Mouse (Mus musculus): ENCODE measurements around the gene Oog1. TPM values are rescaled to one million over a fixed set of nuclear protein-coding genes. Genes with fewer than 3 reads are reported as not detected.
"Not testable (repeated sequence)": the region's sequence is repeated elsewhere in the genome, so short reads cannot be mapped to it uniquely, and the experiment has no call there.

Gene Oog1
- total RNA-seq (2021) (not detected), polyA plus RNA-seq (2012; rRNA removed) (not detected in 2 replicates)
- long read RNA-seq = 0 reads

DNA sequence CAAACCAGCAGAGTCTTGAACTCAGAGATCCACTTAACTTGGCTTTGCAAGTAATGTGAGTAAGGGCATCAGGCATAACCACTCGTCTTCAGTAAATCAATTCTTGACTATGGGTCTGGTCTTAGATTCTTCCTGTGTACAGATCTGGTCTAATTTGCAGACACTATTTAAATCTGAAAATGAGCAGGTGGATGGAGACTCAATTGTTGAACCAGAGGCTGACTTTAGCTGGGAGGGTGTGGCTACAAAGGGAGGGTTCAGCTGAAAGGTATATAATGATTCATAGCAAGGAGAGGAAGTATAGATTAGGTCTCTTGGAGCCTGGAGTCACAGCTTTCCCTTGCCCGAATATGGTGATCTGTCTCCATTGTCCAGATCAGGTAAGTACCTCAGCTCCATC lies at the start of gene Oog1:
Oog1 (plus strand) TSS at position 301 of the 400 bp plus-strand sequence.
- not testable (repeated sequence) for DNase-seq

GRCm38 (mm10) chr12:87601388-87601787 lies 1.1 kb upstream of the Oog1 start:
- not testable (repeated sequence) for DNase-seq

DNA sequence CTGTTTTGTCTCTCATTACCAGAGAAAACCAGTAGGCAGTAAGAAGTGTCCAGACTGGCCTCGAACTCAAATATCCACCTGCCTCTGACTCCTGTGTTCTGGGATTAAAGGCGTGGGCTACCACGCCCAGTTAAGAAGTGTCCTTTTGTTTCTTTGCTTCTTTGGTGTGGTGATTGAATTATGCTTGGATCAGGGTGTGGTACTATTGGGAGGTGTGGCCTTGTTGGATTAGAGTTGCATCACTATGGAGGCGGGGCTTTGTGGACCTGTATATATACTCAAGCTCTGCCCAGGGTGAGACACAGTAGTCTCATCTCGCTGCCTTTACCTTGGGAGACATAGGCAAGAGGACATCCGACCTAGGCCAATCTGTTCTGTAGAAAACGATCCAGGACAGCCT lies 16.1 kb downstream of the Oog1 start, which contains the start of gene Gm4027:
Gm4027 (plus strand) TSS at position 301 of the 400 bp plus-strand sequence.
- not testable (repeated sequence) for DNase-seq

DNA sequence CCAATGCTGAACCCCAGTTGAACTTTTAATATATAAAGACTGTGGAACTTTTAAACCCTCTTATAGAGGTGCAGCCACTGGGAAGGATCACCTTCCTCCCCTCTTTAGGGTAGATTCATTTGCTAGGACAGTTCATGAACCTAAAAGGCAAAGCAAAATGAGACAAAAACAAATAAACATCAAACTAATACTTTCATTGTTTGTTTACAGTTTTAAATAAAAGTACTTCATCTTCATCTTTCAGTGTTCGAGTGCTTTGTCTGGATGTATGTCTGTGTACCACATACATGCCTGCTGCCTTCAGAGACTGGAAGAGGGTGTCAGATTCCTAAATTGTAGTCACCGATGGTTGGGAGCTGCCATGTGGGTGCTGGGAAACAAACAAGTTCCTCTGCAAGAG lies 42.0 kb downstream of the Oog1 start, which contains the start of gene Gm16381:
Gm16381 (minus strand) TSS at position 101 of the 400 bp plus-strand sequence.
- DNase-seq = not testable (repeated sequence)

DNA sequence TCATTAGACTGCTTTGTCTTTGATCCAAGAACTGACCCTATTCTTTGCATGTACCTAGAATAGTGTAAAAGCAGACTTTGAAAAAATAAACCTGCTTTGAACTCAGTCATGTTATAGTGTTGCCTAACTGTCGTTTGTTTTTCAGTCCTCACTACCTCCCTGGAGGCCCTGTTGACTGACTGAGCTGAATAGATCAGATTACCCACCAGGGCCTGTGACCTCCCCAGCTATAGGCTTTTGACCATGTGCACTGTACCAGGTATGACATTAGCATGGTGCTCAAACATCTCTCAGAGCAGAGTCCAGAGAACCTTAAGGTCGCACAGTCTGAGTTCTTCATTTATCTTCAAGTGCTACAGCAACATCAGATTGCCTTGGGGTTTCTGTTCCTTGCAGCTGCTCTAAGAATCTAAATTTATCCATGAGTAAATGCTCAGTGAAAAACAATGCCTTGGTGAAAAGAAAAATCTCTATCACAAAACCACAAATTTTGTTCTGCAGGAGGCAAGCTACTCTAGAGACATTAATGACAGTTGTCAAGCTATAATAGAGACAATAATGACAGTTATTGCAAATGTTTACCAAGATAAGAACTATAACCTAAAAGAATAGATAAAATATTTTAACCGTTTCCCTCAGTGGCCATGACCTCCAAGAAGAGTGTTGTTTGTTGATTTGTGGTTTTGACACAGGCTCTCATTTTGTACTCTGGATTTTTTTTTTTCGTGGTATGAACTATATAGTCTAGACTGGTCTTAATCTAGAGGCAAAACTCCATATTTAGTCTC lies 50.6 kb downstream of the Oog1 start:
- not testable (repeated sequence) for DNase-seq

Other genes with a start within 250 kb of the Oog1 start
- 100 to 1,000 TPM; 176 to 197 TPM for gene Sptlc2, start 214.3 kb upstream of the Oog1 start, total RNA-seq (2021)
- gene Sptlc2, start 214.3 kb upstream of the Oog1 start, polyA plus RNA-seq (2012; rRNA removed) = 29.7 and 61.1 TPM in 2 replicates
- gene Slirp, start 158.8 kb upstream of the Oog1 start, total RNA-seq (2021) = 100 to 1,000 TPM; 182 to 188 TPM
- gene Slirp, start 158.8 kb upstream of the Oog1 start, polyA plus RNA-seq (2012; rRNA removed) = 5.1 TPM in 2 replicates
- 10 to 100 TPM; 15.3 to 28.5 TPM for gene Alkbh1, start 158.7 kb upstream of the Oog1 start, total RNA-seq (2021)
- 11.3 and 13.3 TPM in 2 replicates for gene Alkbh1, start 158.7 kb upstream of the Oog1 start, polyA plus RNA-seq (2012; rRNA removed)
- gene Snw1, start 130.4 kb upstream of the Oog1 start, total RNA-seq (2021) = 10 to 100 TPM; 60.7 to 75.1 TPM
- 2.1 and 2.3 TPM in 2 replicates for gene Snw1, start 130.4 kb upstream of the Oog1 start, polyA plus RNA-seq (2012; rRNA removed)
- gene Gm5788, start 108.0 kb upstream of the Oog1 start, total RNA-seq (2021) = not detected
- gene Gm5788, start 108.0 kb upstream of the Oog1 start, polyA plus RNA-seq (2012; rRNA removed) = not detected in 2 replicates
- gene Gm8300, start 88.4 kb upstream of the Oog1 start, total RNA-seq (2021) = not detected
- gene Gm8300, start 88.4 kb upstream of the Oog1 start, polyA plus RNA-seq (2012; rRNA removed) = not detected in 2 replicates
- not detected for gene Gm4027, start 16.2 kb downstream of the Oog1 start, total RNA-seq (2021)
- gene Gm4027, start 16.2 kb downstream of the Oog1 start, polyA plus RNA-seq (2012; rRNA removed) = not detected in 2 replicates
- not detected for gene Gm16381, start 41.9 kb downstream of the Oog1 start, total RNA-seq (2021)
- gene Gm16381, start 41.9 kb downstream of the Oog1 start, polyA plus RNA-seq (2012; rRNA removed) = not detected in 2 replicates
- gene Gm21319, start 173.1 kb downstream of the Oog1 start, total RNA-seq (2021) = not detected
- gene Gm21319, start 173.1 kb downstream of the Oog1 start, polyA plus RNA-seq (2012; rRNA removed) = not detected in 2 replicates
- not detected for gene Gm21936, start 192.8 kb downstream of the Oog1 start, total RNA-seq (2021)
- gene Gm21936, start 192.8 kb downstream of the Oog1 start, polyA plus RNA-seq (2012; rRNA removed) = not detected in 2 replicates
- gene BB287469, start 213.9 kb downstream of the Oog1 start, total RNA-seq (2021) = not detected
- gene BB287469, start 213.9 kb downstream of the Oog1 start, polyA plus RNA-seq (2012; rRNA removed) = not detected in 2 replicates
- gene Gm2001, start 239.7 kb downstream of the Oog1 start, total RNA-seq (2021) = not detected
- gene Gm2001, start 239.7 kb downstream of the Oog1 start, polyA plus RNA-seq (2012; rRNA removed) = not detected in 2 replicates

Measured in adrenal gland, adult 2 months (tissue).